Mouse (Mus musculus) brown adipose tissue, adult 24 weeks (tissue): ENCODE results near the gene Crtc1. TPM values are rescaled to one million over a fixed set of nuclear protein-coding genes. Genes with fewer than 3 reads are reported as not detected.

Experiments used
- H3K27ac ChIP-seq: fragments of 200-500 bp; replicated peaks from 2 replicates; pipeline ENCODE4 v1.5.1; 2012; ENCODE audit warnings: low read depth, mild to moderate bottlenecking, low read length
- H3K4me1 ChIP-seq: fragments of 200-500 bp; 2 replicates; pipeline ENCODE4 v1.6.1; 2012; ENCODE audit warnings: low read length, mixed read lengths; ENCODE audit not compliant: control insufficient read depth, insufficient read depth, insufficient read length
- H3K4me3 ChIP-seq: fragments of 200-500 bp; 2 replicates; pipeline ENCODE4 v1.5.1; 2012; ENCODE audit warnings: low read depth, mild to moderate bottlenecking, low read length, moderate library complexity; ENCODE audit not compliant: insufficient read depth
- polyA plus RNA-seq: library from polyadenylated mRNA; stranded (reverse); fragments of >200 nt; gene quantifications from 2 replicates; pipeline ENCODE4 v1.2.4, GENCODE M21; 2012; ENCODE audit not compliant: missing spikeins, insufficient read depth, insufficient read length

Crtc1 gene
- polyA plus RNA-seq, 1 experiment, result 4.5 TPM

DNA sequence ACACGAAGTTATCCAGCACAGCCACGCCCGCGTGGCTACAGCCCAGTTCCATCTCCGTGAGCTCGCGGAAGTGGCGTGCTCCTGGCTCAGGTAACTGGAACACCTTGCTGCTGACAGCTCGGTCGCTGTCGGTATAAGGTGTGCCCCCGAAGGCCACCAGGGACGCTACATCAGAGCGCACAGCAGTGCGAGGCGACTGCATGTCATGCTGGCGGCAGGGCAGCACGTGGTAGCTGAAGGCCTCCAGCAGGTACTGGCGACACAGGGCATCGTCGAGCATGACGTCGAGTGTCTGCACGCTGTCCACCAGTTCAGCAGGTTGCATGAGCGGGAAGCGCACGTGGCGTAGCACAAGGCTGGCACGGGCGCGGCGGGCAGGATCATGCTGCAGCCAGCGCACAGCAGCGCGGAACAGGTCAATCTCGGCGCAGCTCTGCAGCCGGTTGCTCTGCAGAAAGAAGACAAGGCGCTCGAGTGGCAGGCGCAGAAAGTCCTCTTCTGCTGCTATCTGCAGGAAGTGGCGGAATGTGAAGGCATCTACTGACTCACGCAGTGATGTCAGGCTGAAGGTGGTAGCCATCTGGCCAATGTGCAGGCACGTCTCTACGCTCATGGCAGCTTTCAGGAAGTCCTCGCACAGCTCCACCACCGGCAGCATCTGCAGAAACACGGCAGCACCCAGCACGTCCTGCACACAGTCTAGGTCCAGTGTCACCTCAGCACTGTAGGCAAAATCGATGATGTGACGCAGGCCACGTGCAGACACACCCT lies 13.0 kb upstream of the Crtc1 start:
- peaks cover 16% of the 10 kb centered on the region for H3K4me1 ChIP-seq
- no peak overlapping the region for H3K4me3 ChIP-seq
- H3K27ac ChIP-seq, result no peak overlapping the region

DNA sequence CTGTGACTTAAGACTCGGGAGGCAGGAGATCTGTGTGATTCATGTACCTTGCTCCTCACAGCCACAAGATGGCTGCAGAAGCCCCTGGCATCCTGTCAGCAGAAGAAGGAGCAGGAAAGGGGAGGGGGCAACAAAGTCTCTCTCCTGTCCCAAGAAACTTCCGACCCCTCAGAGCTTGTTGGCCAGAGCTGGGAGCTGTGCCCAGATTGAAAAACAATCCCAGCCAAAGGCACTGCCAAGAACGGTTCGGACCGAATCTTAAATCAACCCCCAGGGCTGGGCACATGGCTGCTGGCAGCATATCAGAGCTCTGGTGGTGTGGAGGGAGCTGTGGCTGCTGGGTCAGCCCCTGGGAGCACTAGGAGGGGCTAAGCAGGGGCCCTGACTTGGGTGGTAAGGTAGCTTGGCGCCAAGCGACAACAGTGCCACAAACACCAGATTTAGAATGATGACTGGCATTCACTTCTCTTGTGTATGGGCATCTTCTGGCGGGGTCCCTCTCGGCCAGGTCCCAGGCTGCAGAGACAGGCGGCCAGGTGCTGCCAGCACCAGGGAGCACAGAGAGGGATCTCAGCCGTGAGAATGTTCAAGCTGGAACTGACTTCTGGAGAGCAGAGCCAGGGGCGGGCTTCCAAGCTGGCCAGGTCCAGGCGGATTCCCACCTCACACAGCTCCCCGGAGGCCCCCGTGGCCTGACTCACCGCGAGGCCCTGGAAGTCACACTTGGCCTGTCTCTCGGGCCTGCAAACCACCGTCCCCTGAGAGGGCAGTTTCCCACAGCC lies 8.5 kb upstream of the Crtc1 start:
- Histone ChIP-seq H3K4me3 (no peak overlapping the region), H3K27ac (no peak overlapping the region), H3K4me1 (peaks cover 5% of the 10 kb centered on the region; the same call in 1 of the 2 replicates)

DNA sequence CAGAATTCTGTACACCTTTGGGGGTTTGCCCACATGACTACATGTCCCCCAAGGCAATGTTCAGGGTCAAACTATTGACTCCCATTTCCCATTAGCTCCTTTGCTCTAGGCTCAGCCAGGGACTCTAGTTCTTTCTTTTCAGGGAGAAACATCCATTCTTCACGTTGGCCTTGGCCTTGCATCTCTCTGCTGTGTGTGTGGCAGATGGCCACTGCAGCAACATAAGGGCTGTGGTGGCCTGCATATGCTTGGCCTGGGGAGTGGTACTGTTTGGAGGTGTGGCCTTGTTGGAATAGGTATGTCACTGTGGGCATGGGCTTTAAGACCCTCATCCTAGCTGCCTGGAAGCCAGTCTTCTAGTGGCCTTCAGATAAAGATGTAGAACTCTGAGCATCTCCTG lies 6.6 kb upstream of the Crtc1 start:
- Histone ChIP-seq H3K4me1 (peaks cover 5% of the 10 kb centered on the region; the same call in 1 of the 2 replicates), H3K4me3 (no peak overlapping the region), H3K27ac (no peak overlapping the region)

DNA sequence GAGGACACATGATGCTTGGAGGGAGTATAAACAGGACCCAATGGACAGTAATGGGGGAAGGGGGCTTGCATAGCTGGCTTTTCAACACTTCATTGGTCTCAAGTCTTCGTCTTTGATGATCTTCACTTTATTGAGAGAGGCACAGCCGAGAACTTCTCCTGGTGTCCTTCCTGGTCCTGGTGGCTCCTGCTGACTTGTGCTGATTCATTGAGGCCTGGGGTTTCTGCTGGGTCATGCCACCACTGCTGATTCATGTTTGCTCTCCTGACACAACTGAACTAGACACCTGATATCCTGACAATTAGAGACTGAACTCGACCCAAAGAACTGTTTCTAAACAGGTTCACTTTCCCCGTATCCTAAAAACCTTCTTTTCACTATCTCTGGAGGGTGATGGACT lies 3.9 kb upstream of the Crtc1 start:
- H3K27ac ChIP-seq, result no peak overlapping the region
- peaks cover 11% of the 10 kb centered on the region for H3K4me1 ChIP-seq

DNA sequence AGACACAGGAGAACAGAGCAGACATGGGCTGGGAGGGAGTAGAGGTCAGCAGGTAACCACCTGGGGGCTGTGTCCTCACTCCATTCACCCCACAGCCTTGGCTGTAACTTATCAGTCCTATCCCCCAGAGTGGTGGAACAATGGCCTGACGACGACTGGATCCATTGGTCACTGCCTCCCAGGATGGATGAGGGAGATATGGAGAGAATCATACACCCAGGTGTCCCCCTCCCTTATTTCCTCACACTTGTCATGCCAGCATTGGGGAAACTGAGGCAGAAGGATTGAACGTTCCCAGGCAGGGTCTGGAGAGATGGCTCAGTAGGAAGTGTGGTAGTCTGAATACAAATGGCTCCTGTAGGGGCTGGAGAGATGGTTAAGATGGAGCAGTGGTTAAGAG lies 2.2 kb upstream of the Crtc1 start:
- H3K4me3 ChIP-seq, result no peak overlapping the region
- H3K4me1 ChIP-seq, result peaks cover 8% of the 10 kb centered on the region; the same call in 1 of the 2 replicates
- no peak overlapping the region for H3K27ac ChIP-seq

More for the DNA sequence above, 3.9 kb upstream of the Crtc1 start:
- no peak overlapping the region for H3K4me3 ChIP-seq

DNA sequence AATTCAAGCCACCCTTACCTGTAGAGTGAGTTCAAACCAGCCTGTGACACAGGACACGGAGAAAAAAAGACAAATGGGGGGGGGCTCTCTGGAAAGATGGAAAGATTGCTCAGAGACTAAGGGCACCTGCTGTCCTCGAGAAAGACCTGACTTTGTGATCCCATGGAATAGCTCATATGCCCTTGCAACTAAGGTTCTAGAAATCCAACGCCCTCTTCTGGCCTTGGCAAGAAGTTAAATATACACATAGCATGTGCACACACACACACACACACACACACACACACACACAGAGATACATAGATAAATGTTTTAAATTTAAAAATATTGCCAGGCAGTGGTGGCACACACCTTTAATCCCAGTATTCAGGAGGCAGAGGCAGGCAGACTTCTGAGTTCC lies 867 bp upstream of the Crtc1 start:
- Histone ChIP-seq H3K4me3 (no peak overlapping the region), H3K27ac (no peak overlapping the region), H3K4me1 (peaks cover 8% of the 10 kb centered on the region; the same call in 1 of the 2 replicates)

DNA sequence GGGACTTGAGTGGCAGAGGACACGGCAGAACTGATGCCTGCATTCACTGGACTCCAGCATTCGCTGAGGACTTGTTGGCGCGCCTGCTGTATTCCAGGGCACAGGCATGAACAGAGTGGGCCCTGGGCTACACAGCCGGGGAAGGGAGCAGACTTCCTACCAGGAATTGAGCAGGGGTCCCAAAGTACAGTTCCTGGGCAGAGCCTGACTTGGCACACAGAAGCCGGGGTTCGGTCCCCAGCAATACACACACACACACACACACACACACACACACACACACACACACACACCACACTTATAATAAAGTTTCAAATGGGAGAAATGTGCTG lies 435 bp upstream of the Crtc1 start:
- peak overlapping the region; percentile 52 for H3K4me3 ChIP-seq
- H3K27ac ChIP-seq, result no peak overlapping the region
- H3K4me1 ChIP-seq, result peaks cover 8% of the 10 kb centered on the region; the same call in 1 of the 2 replicates

DNA sequence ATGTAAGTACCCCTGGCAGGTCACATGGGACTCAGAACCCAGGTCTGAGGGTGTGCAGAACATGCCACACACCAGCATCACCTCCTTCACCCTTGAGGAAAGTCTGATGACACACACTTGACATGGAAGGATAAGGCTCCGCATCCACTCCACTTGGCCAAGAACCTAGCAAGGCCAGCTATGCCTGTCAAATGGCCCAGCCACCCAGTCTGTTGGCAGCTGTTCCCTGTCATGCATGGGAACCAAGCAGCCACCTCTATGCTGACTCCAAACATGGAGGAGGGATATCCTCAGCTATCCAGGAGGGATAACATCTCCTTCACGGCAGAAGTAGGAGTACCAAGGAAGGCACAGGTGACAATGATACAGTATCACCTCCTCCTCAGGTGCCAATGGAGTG lies 956 bp downstream of the Crtc1 start:
- Histone ChIP-seq H3K4me1 (peaks cover 8% of the 10 kb centered on the region; the same call in 1 of the 2 replicates), H3K27ac (no peak overlapping the region), H3K4me3 (no peak overlapping the region)

DNA sequence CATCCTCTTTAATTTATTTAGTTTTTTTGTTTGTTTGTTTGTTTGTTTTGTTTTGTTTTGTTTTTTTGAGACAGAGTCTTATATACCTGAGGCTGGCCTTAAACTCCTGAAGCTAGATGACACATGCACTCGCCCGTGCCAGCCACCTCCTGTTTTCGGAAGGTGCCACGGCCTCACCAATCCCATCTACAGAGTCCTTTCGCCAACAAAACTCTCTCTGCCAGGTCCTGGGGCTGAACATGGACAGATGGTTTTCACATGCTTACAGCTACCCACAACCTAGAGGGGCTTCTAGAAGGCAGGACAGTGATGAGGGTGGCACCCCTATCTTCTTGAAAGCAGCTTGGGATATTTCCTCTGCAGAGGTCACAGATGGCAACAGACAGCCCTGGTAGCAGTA lies 4.2 kb downstream of the Crtc1 start:
- H3K27ac ChIP-seq, result no peak overlapping the region
- no peak overlapping the region for H3K4me3 ChIP-seq
- H3K4me1 ChIP-seq, result peaks cover 8% of the 10 kb centered on the region; the same call in 1 of the 2 replicates

DNA sequence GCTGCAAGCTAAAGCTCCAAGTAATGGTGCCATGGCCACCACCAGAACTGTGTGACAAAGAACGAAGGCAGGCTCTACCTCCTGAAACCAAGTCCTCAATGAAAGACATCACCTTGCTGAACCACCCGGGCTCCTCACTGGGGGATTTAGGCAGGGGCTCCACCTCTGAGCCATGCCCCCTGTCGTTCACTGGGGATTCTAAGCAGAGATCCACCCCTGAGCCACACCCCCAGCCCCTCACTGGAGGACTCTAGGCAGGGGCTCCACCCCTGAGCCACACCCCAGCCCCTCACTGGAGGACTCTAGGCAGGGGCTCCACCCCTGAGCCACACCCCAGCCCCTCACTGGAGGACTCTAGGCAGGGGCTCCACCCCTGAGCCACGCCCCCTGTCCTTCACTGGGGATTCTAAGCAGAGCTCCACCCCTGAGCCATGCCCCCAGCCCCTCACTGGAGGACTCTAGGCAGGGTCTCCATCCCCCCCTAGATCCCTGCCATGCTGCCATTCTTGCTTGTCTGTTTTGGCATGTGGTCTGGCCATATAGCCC lies 6.3 kb downstream of the Crtc1 start:
- Histone ChIP-seq H3K4me1 (no peaks in the 10 kb centered on the region), H3K4me3 (no peak overlapping the region), H3K27ac (no peak overlapping the region)

DNA sequence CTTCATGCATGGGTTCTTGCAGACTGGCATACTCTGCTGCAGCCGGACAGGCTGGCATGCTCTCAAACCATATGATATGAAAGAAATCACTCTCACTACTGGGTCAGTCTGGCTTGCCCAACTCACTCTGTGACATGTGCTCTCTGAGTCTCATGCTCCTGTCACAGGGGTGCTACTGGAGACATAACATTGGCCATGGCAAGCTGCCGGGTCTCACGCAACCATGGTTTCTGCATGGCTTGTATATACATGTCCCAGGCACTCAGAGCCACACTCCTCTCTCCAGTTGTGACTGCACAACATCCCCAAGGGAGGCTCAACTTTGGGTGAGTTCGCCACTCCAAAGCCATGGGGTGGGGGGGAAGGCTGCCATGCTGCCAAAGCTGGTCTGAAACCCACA lies 8.2 kb downstream of the Crtc1 start:
- H3K4me3 ChIP-seq, result no peak overlapping the region
- H3K4me1 ChIP-seq, result no peaks in the 10 kb centered on the region
- no peak overlapping the region for H3K27ac ChIP-seq

DNA sequence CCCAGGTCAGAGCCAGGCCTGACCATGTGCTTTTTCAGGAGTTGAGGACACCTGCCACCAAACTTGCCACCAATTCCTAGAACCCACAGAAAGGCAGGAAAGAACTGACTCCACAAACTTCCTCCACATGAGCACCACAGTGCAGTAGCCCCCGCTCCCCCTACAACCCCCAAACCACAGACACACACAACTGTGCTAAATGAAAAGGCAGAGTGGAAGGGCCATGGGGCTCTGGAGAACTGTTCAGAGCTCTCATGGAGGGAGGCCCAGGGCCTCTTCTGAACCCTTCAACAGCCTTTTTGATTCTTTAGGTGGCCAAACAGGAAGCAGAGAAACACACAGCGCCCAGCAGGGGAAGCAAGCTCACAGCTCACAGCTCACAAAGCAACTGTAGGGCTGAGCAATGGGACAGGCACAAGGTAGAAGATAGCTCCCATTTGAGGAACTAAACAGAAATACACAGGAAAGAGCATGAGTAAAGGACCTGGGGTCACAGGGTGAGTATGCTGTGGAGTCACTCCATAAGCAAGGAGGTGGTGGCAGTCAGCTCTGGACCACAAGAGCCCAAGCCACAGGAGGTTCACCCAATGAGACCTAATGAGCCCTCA lies 13.0 kb downstream of the Crtc1 start:
- Histone ChIP-seq H3K4me1 (no peaks in the 10 kb centered on the region), H3K4me3 (no peak overlapping the region), H3K27ac (no peak overlapping the region)

DNA sequence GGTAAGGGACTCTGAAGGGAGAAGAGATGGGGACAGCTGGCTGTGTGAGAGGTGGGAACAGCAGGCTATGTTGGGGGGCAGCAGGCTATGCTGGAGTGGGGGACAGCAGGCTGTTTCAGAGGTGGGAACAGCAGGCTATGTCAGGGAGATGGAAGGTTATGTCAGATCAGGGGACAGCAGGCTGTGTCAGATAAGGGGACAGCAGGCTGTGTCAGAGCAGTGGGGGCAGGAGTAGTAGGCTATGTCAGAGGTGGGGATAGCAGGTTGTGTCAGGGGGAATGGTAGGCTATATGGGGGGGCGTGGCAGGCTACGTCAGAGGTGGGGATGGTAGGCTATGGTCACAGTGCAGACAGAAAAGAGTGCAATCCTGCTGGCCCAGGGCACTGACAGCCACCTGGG lies 16.7 kb downstream of the Crtc1 start:
- H3K4me1 ChIP-seq, result no peaks in the 10 kb centered on the region
- no peak overlapping the region for H3K4me3 ChIP-seq
- H3K27ac ChIP-seq, result no peak overlapping the region

DNA sequence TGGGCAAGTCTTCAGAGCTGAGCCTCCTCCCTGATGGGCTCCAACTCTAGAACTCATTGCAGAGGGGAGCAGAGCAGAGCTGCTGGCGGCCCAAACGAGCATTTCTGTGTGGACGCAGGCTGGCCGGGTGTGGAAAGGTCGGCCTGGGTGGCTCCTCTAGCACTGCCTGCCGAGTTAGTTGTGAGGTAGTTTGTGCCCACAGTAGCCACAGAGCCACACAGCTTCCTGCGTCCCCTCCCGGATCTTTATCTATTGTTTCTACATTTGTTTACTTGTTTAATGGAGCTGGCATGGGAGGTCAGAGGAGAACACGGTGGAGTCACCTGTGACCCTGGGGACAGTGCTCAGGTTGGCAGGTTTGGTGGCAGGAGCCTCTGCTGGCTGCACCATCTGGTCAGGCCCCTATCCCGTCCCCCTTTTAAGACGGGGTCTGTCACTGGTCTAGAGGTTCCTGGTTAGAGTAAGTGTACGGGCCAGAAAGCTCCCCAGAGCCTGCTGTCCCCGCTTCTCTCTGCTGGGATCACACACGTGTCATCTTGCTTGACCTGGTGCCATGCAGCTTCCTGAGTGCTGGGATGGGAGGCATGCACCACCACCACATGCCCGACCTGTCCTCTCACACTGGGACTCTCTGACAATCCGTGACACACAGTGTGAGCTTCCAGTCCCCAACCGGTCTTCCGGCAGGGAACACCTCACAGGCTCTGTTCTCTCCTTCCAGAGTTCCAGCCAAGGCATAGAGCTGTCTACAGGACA lies 17.9 kb downstream of the Crtc1 start:
- Histone ChIP-seq H3K27ac (no peak overlapping the region), H3K4me1 (no peaks in the 10 kb centered on the region), H3K4me3 (no peak overlapping the region)
